Mouse (Mus musculus) lung, adult 2 months (tissue): ENCODE measurements at regions not wholly inside any gene's neighbourhood (a gene's known extent, or its start where the extent isn't known, plus 50 kb on each side); places are given as distances from the start of the nearest gene placed in this dataset.

Experiments
- CTCF ChIP-seq: fragments of 200-500 bp; IDR thresholded peaks from 2 replicates; pipeline ENCODE4 v1.5.1; 2011; ENCODE audit warnings: mild to moderate bottlenecking, low read length, control low read depth; ENCODE audit not compliant: insufficient read depth
- POLR2A ChIP-seq: fragments of 200-500 bp; IDR thresholded peaks from 2 replicates; pipeline ENCODE4 v1.6.1; 2011; ENCODE audit warnings: low read depth, mild to moderate bottlenecking, control low read depth, low read length, borderline replicate concordance; ENCODE audit errors: extremely low read depth

DNA sequence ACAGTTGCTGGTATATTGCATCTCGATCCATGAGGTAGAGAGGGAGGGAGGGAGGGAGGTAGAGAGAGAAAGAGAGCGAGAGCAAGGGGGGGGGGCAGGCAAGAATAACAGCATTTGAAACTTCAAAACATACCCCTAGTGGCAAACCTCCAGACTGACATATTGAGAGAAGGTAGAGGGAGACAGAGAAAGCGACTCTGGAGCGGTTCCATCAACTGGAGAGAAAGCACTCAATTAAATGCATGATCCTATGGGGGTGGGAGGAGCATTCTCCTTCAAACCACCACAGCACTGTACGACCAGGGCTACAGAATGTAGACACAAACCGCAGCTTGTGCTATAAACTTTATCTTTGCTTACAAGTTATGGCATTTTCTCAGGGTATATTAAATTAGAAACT, 345.7 kb upstream of the Klf12 start:
- TF ChIP-seq CTCF: no peak
- no peak for TF ChIP-seq POLR2A
